Mouse (Mus musculus) G1E (cell line): ENCODE data around the gene Btbd2.

Source experiments
- GATA1 ChIP-seq: IDR thresholded peaks from 2 replicates; pipeline ENCODE4 v1.6.1; 2012; ENCODE audit warnings: borderline replicate concordance, low read length, inconsistent platforms, mixed read lengths
- POLR2AphosphoS5 ChIP-seq: IDR thresholded peaks from 2 replicates; pipeline ENCODE4 v1.6.1; 2012; ENCODE audit warnings: low read depth, low read length, inconsistent platforms; ENCODE audit not compliant: insufficient replicate concordance
- TAL1 ChIP-seq: conservative IDR thresholded peaks from 2 replicates; pipeline ENCODE4 v1.6.1; 2012; ENCODE audit warnings: low read depth, low read length, inconsistent platforms, mixed read lengths

- TF ChIP-seq GATA1 (no peak), TAL1 (no peak), POLR2AphosphoS5 (no peak)
Observed at GRCm38 (mm10) chr10:80606737-80607350, 50.0 kb downstream of the Btbd2 start.
